Mouse (Mus musculus) midbrain, postnatal 0 days (tissue): Measurements from ENCODE around the gene Ino80b. TPM values are rescaled to one million over a fixed set of nuclear protein-coding genes. Genes with fewer than 3 reads are reported as not detected.
A peak's percentile ranks its signal among the peaks of the same experiment; 100 is the strongest.

ENCODE experiments used
- ATAC-seq: fragments of 200-750 bp; cut with Nextera tagmentation; 2 replicates; pipeline ENCODE4 v1.8.0; 2017; ENCODE audit warnings: moderate number of reproducible peaks, mild to moderate bottlenecking, moderate TSS enrichment, moderate library complexity; ENCODE audit not compliant: low FRiP score
- DNase-seq: peaks from one replicate; pipeline ENCODE4 v3.0.0-alpha.2; 2015; ENCODE audit warnings: low spot score
- H3K27ac ChIP-seq: fragments of 300-500 bp; sonication (generic); 2 replicates; pipeline ENCODE4 v1.5.1; 2014; ENCODE audit warnings: low read depth, mild to moderate bottlenecking, low read length, mixed read lengths
- H3K27me3 ChIP-seq: fragments of 300-500 bp; sonication (generic); 2 replicates; pipeline ENCODE4 v1.6.1; 2014; ENCODE audit warnings: low read length, control low read depth, mixed read lengths; ENCODE audit not compliant: insufficient read depth
- H3K36me3 ChIP-seq: fragments of 300-500 bp; sonication (generic); 2 replicates; pipeline ENCODE4 v1.6.1; 2014; ENCODE audit warnings: low read length, control low read depth, mixed read lengths; ENCODE audit not compliant: insufficient read depth
- H3K4me1 ChIP-seq: fragments of 300-500 bp; sonication (generic); 2 replicates; pipeline ENCODE4 v1.6.1; 2014; ENCODE audit warnings: mild to moderate bottlenecking, control low read depth, antibody characterized with exemption, low read length, mixed read lengths; ENCODE audit not compliant: insufficient read depth
- H3K4me2 ChIP-seq: fragments of 300-500 bp; sonication (generic); 2 replicates; pipeline ENCODE4 v1.6.1; 2014; ENCODE audit warnings: low read depth, mild to moderate bottlenecking, low read length, mixed read lengths; ENCODE audit not compliant: poor library complexity, severe bottlenecking
- H3K4me3 ChIP-seq: fragments of 300-500 bp; sonication (generic); 2 replicates; pipeline ENCODE4 v1.5.1; 2014; ENCODE audit warnings: low read depth, mild to moderate bottlenecking, low read length, moderate library complexity
- H3K9ac ChIP-seq: fragments of 300-500 bp; sonication (generic); replicated peaks from 2 replicates; pipeline ENCODE4 v1.6.1; 2014; ENCODE audit warnings: mild to moderate bottlenecking, low read length, moderate library complexity, mixed read lengths; ENCODE audit not compliant: poor library complexity, severe bottlenecking
- H3K9me3 ChIP-seq: fragments of 300-500 bp; sonication (generic); 2 replicates; pipeline ENCODE4 v1.6.1; 2016; ENCODE audit warnings: low read length, control low read depth
- CTCF ChIP-seq: IDR thresholded peaks from 2 replicates; pipeline ENCODE4 v1.5.1; 2016; ENCODE audit warnings: antibody characterized with exemption, mild to moderate bottlenecking
- WGBS: fragments of 180-500 bp; shearing (Covaris S2); extraction: QIAGEN DNeasy Blood & Tissue Kit; methylation state at CpG from one replicate; pipeline ENCODE4 v1.1.7; 2014; 5-methylcytosine and 5-hydroxymethylcytosine counted together
- polyA plus RNA-seq: library from polyadenylated mRNA; unstranded; fragments of >200 nt; fragmentation: Nextera tagmentation; extraction: Ambion mirVana; gene quantifications from 2 replicates; pipeline ENCODE4 v1.2.1, GENCODE M21; 2015
- total RNA-seq: library from RNA; depleted of rRNA; stranded (reverse); fragments of >200 nt; gene quantifications from 2 replicates; pipeline ENCODE4 v1.2.3, GENCODE M21; 2014

Gene Ino80b
- total and polyA plus RNA-seq, 2 experiments from 2014 or later = 14.6 to 40.9 TPM

DNA sequence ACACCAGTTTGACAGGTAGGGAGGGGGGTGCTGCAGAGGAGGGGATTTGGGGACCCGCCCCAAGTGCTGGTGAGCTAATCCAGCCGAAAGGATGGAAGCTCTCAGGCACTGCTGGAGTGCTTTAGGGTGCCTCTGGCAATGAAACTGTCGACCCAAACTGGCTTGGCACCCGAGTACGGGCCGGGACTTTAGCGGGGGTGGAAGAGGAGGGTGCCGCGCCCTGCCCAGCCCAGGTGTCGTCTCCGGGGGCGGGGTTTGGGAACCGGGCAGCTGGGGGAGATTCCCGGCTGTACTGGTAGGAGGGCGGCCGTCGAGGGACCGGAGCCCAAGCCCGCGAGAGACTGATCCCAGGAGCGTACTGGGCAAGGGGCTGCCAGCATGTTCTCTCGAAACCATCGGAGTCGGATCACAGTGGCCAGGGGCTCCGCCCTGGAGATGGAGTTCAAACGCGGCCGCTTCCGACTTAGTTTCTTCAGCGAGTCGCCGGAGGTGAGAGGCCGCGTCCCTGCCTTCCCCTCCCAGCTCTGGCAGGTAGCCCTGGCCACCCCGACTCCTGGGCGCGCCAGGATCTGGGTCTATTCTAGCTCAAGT, 10.4 kb upstream of the Ino80b start:
- no peaks in the 10 kb centered on the region for H3K9me3 ChIP-seq
- H3K4me1 ChIP-seq = no peaks in the 10 kb centered on the region
- H3K4me3 ChIP-seq = peak overlapping the region; percentile 9; the same call in 1 of the 2 replicates
- H3K4me2 ChIP-seq = peak overlapping the region; percentile 51
- no peak overlapping the region for H3K27ac ChIP-seq
- no peak for DNase-seq
- 0 out of 2 replicates have a peak overlapping the region, but pooled peaks have one; percentile 24 for H3K9ac ChIP-seq
- no peak for ATAC-seq
- no peak for TF ChIP-seq CTCF
- peaks cover 7% of the 10 kb centered on the region for H3K27me3 ChIP-seq
- 6% methylated on average over 37 of the region's 37 CpGs for WGBS
- H3K36me3 ChIP-seq = no peaks in the 10 kb centered on the region

DNA sequence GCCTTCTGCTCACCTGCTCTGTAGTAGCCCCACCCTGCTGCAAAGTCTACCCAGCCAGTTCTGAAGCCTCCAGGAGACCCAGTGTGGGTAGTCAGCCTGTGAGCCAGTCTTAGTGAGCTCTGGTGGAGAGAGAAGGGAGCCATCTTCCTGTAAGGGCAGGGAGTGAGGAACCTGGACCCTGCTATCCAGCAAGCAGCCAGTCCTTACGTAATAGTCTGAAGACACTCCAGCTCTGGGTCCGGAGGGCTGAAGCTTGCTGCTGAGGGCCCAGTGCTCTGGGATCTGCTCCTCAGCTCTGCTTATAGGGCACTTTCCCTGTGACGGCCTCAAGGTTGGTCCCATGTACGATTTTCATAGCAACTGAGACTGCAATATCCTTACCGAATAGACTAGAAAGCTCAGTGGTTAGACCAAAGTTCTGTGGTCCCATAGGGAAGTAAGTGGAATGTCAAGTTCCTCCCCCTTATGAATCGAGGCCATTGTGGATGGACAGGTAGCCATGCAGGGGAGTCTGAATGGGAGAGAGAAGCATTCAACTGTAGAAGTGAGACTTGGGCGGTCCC, 9.8 kb upstream of the Ino80b start, which contains the start of gene Rtkn:
Gene Rtkn, plus strand, starts transcription at position 513 of the 563 bp plus-strand sequence.
- Histone ChIP-seq H3K27ac (no peak within 1 kb of the TSS), H3K9ac (0 out of 2 replicates have a peak within 1 kb of the TSS, but pooled peaks have one; percentile 24), H3K9me3 (no peaks in the 10 kb centered on the region), H3K4me2 (peak within 1 kb of the TSS; percentile 51), H3K4me1 (no peaks in the 10 kb centered on the region), H3K27me3 (peaks cover 7% of the 10 kb centered on the region), H3K4me3 (peak within 1 kb of the TSS; percentile 9; the same call in 1 of the 2 replicates), H3K36me3 (no peaks in the 10 kb centered on the region)
- 58% methylated on average over 7 of the region's 7 CpGs for WGBS
- DNase-seq (no peak), ATAC-seq (no peak)
- no peak for TF ChIP-seq CTCF

DNA sequence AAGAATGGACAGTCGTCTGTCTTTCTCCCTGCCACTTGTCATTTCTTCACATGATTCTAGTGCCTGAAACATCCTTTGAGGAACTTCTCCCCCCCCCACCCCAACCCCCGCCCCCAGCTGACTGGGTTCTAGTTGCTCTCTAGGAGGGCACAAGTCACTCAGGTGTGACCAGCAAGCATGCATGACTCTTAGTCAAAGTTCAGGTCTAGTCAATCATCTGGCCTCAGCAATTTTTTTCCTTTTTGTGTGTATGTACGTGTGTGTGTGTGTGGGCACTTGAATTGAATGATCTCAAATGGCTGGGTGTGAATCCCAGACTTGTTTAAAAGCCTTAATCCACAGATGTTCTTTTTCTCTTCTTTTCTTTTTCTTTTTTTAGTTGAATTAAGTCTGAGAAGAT, 9.0 kb upstream of the Ino80b start:
- Histone ChIP-seq H3K9me3 (no peaks in the 10 kb centered on the region), H3K4me3 (no peak overlapping the region), H3K36me3 (no peaks in the 10 kb centered on the region), H3K4me2 (no peak overlapping the region), H3K27me3 (peaks cover 7% of the 10 kb centered on the region), H3K4me1 (no peaks in the 10 kb centered on the region), H3K27ac (no peak overlapping the region), H3K9ac (no peak overlapping the region)
- 81% methylated on average over 3 of the region's 3 CpGs for WGBS
- no peak for DNase-seq
- no peak for TF ChIP-seq CTCF
- no peak for ATAC-seq

DNA sequence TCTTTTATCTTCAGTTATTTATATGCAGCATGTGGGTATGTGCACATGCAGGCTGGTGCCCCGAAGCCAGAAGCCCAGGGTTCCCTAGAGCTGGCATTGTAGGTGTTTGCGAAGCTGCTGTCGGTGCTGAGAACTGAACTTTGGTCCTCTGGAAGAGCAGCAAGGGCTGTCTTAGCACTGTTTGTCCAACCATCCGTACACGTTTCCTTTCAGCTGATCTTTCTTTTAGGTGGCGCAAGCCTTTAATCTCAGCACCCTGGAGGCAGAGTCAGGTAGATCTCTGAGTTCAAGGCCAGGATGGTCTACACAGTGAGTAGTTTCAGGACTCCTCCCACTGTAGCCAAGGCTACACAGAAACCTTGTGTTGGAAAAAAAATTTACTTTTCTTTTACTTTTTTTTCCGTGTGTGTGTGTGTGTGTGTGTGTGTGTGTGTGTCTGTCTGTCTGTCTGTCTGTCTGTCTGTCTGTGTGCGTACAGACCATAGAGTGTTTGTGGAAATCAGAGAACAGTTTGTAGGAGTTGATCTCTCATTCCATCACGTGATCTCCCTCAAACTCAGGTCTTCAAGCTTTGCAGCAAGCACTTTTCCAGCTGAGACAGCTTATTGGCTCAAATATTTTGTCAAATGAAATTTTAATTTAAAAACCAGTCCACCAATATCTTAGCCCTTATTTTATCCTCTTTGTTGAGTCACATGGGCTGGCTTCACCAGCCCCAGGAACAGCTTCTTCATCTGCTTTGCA, 7.1 kb upstream of the Ino80b start:
- 87% methylated on average over 9 of the region's 9 CpGs for WGBS
- H3K27ac ChIP-seq = no peak overlapping the region
- peaks cover 4% of the 10 kb centered on the region for H3K27me3 ChIP-seq
- DNase-seq (no peak), ATAC-seq (no peak)
- no peak overlapping the region for H3K4me2 ChIP-seq
- no peak overlapping the region for H3K4me3 ChIP-seq
- H3K9ac ChIP-seq = no peak overlapping the region
- TF ChIP-seq CTCF = no peak
- no peaks in the 10 kb centered on the region for H3K36me3 ChIP-seq
- no peaks in the 10 kb centered on the region for H3K4me1 ChIP-seq
- no peaks in the 10 kb centered on the region for H3K9me3 ChIP-seq

- no peaks in the 10 kb centered on the region; the same call in 1 of the 2 replicates for H3K27me3 ChIP-seq
- WGBS = 76% methylated on average over 6 of the region's 6 CpGs
- no peak overlapping the region for H3K27ac ChIP-seq
- H3K4me1 ChIP-seq = no peaks in the 10 kb centered on the region
- no peak overlapping the region for H3K4me2 ChIP-seq
- DNase-seq (no peak), ATAC-seq (no peak)
- H3K36me3 ChIP-seq = no peaks in the 10 kb centered on the region
- no peak overlapping the region for H3K4me3 ChIP-seq
- TF ChIP-seq CTCF = no peak
- no peak overlapping the region for H3K9ac ChIP-seq
- no peaks in the 10 kb centered on the region for H3K9me3 ChIP-seq
Measured at GRCm38 (mm10) chr6:83131469-83132034, 6.3 kb upstream of the Ino80b start.
